Mouse (Mus musculus) E14TG2a.4 (cell line): ENCODE measurements around the gene Dnph1.

Experiments
- CTCF ChIP-seq: conservative IDR thresholded peaks from 2 replicates; pipeline ENCODE4 v1.5.1; 2014; ENCODE audit warnings: low read length
- POU5F1 ChIP-seq: IDR thresholded peaks from 2 replicates; pipeline ENCODE4 v1.6.1; 2014; ENCODE audit warnings: low read length, borderline replicate concordance

GRCm38 (mm10) chr17:46511059-46511710 lies 14.7 kb downstream of the Dnph1 start:
- TF ChIP-seq CTCF (peak; percentile 32), POU5F1 (no peak)
